Mouse (Mus musculus) erythroblast, embryonic 14.5 days (primary cell): ENCODE measurements around the gene Ndufa4.

Source experiments
- GATA1 ChIP-seq: IDR thresholded peaks from 2 replicates; pipeline ENCODE4 v1.6.1; 2012; ENCODE audit warnings: low read length, inconsistent platforms, mixed read lengths
- TAL1 ChIP-seq: IDR thresholded peaks from 3 replicates; pipeline ENCODE4 v1.6.1; 2012; ENCODE audit warnings: low read length, inconsistent platforms, mixed read lengths

DNA sequence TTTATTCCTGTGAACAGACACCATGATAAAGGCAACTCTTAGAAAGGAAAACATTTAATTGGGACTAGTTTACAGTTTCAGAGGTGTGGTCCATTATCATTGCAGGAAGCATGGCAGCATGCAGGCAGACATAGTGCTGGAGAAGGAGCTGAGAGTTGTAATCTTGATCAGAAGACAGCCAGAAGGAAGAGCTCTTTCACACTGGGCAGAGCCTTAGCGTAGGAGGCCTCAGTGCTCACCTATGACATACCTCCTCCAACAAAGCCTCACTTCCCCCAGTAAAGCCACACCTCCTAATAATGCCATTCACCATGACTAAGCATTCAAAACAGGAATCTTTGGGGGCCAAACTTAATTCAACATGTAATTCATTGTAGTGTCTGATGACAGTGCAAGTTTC lies 40.8 kb upstream of the Ndufa4 start:
- TF ChIP-seq GATA1 (no peak), TAL1 (no peak)
